Mouse (Mus musculus) hindbrain, postnatal 0 days (tissue): ENCODE measurements around the gene Rsl24d1. TPM values are rescaled to one million over a fixed set of nuclear protein-coding genes. Genes with fewer than 3 reads are reported as not detected.
"Not testable (repeated sequence)": the region's sequence is repeated elsewhere in the genome, so short reads cannot be mapped to it uniquely, and the experiment has no call there.

Source experiments
- ATAC-seq: fragments of 200-750 bp; cut with Nextera tagmentation; 2 replicates; pipeline ENCODE4 v1.8.0; 2017; ENCODE audit warnings: mild to moderate bottlenecking, moderate TSS enrichment, moderate library complexity
- DNase-seq: peaks from one replicate; pipeline ENCODE4 v3.0.0-alpha.2; 2015; ENCODE audit warnings: low spot score
- H3K27ac ChIP-seq: fragments of 300-500 bp; sonication (generic); 2 replicates; pipeline ENCODE4 v1.5.1; 2014; ENCODE audit warnings: mild to moderate bottlenecking
- H3K27me3 ChIP-seq: fragments of 300-500 bp; sonication (generic); 2 replicates; pipeline ENCODE4 v1.6.1; 2014; ENCODE audit warnings: low read length, mixed read lengths; ENCODE audit not compliant: insufficient read depth
- H3K36me3 ChIP-seq: fragments of 300-500 bp; sonication (generic); 2 replicates; pipeline ENCODE4 v1.6.1; 2014; ENCODE audit warnings: low read length, mixed read lengths; ENCODE audit not compliant: insufficient read depth
- H3K4me1 ChIP-seq: fragments of 300-500 bp; sonication (generic); 2 replicates; pipeline ENCODE4 v1.6.1; 2014; ENCODE audit warnings: antibody characterized with exemption, low read length, mixed read lengths; ENCODE audit not compliant: insufficient read depth
- H3K4me2 ChIP-seq: fragments of 300-500 bp; sonication (generic); 2 replicates; pipeline ENCODE4 v1.6.1; 2014; ENCODE audit warnings: low read depth, mild to moderate bottlenecking, low read length, moderate library complexity, mixed read lengths
- H3K4me3 ChIP-seq: fragments of 300-500 bp; sonication (generic); 2 replicates; pipeline ENCODE4 v1.5.1; 2014; ENCODE audit warnings: low read length
- H3K9ac ChIP-seq: fragments of 300-500 bp; sonication (generic); replicated peaks from 2 replicates; pipeline ENCODE4 v1.6.1; 2014; ENCODE audit warnings: mild to moderate bottlenecking, low read length, moderate library complexity, mixed read lengths
- H3K9me3 ChIP-seq: fragments of 300-500 bp; sonication (generic); 2 replicates; pipeline ENCODE4 v1.6.1; 2016; ENCODE audit warnings: low read length, mixed read lengths
- CTCF ChIP-seq: IDR thresholded peaks from 2 replicates; pipeline ENCODE4 v1.5.1; 2016; ENCODE audit warnings: antibody characterized with exemption, control low read depth, low read depth
- WGBS: fragments of 180-500 bp; shearing (Covaris S2); extraction: QIAGEN DNeasy Blood & Tissue Kit; methylation state at CpG from one replicate; pipeline ENCODE4 v1.1.7; 2014; 5-methylcytosine and 5-hydroxymethylcytosine counted together
- polyA plus RNA-seq: library from polyadenylated mRNA; unstranded; fragments of >200 nt; fragmentation: Nextera tagmentation; extraction: Ambion mirVana; gene quantifications from 2 replicates; pipeline ENCODE4 v1.2.1, GENCODE M21; 2015
- total RNA-seq: library from RNA; depleted of rRNA; stranded (reverse); fragments of >200 nt; gene quantifications from 2 replicates; pipeline ENCODE4 v1.2.3, GENCODE M21; 2014

Rsl24d1 gene
- total and polyA plus RNA-seq, 2 experiments from 2014 or later = 54.1 to 102 TPM

DNA sequence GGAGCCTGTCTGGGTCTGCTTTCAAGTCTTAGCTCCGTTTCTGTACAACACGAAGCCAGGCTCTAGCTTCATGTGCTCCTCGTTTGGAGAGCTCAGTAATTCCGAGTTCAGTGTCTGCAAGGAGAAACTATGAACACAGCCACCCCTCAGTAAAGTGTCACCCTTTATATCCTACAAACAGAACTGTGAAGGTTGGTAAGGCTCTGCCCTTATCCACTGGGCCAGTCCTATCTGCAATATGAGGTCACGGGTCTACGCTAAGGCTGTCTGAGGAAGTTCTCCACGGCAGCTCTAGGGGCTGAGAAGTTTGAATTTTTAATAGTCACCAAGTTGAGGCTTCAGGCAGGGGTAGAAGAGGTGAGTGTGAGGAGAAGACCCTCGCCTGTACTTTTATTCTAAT lies 40.8 kb upstream of the Rsl24d1 start:
- Histone ChIP-seq H3K27ac (no peak overlapping the region), H3K4me2 (no peak overlapping the region), H3K9me3 (0 out of 2 replicates have a peak, but pooled peaks cover 2% of the 10 kb centered on the region), H3K4me3 (no peak overlapping the region), H3K4me1 (no peaks in the 10 kb centered on the region), H3K9ac (no peak overlapping the region), H3K36me3 (no peaks in the 10 kb centered on the region), H3K27me3 (no peaks in the 10 kb centered on the region)
- TF ChIP-seq CTCF = no peak
- no peak for DNase-seq
- ATAC-seq = no peak
- WGBS = 85% methylated on average over 8 of the region's 8 CpGs

DNA sequence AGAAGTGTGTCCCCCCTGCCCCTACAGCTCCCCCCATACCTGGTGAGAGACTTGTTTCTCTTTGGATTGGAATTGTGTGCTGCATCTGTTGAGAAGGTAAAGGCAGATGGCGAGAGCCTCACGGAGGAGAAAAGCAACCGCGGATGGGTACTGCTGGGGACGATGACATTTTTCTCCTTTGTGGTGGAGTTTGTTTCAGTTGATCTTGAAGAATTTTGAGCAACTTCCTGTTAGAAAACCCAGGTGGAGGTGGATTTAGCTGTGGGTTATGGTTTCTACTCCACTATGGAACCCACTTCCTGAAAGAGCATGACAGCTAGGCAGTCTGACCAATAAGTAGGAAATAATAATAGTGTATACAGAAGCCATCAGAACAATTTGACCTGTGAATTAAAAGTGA lies 40.1 kb upstream of the Rsl24d1 start:
- no peak overlapping the region for H3K27ac ChIP-seq
- TF ChIP-seq CTCF = no peak
- H3K4me3 ChIP-seq = no peak overlapping the region
- no peak for ATAC-seq
- no peaks in the 10 kb centered on the region for H3K4me1 ChIP-seq
- no peak overlapping the region for H3K9ac ChIP-seq
- DNase-seq = no peak
- 0 out of 2 replicates have a peak, but pooled peaks cover 2% of the 10 kb centered on the region for H3K9me3 ChIP-seq
- no peaks in the 10 kb centered on the region for H3K36me3 ChIP-seq
- 92% methylated on average over 5 of the region's 5 CpGs for WGBS
- H3K27me3 ChIP-seq = no peaks in the 10 kb centered on the region
- no peak overlapping the region for H3K4me2 ChIP-seq

DNA sequence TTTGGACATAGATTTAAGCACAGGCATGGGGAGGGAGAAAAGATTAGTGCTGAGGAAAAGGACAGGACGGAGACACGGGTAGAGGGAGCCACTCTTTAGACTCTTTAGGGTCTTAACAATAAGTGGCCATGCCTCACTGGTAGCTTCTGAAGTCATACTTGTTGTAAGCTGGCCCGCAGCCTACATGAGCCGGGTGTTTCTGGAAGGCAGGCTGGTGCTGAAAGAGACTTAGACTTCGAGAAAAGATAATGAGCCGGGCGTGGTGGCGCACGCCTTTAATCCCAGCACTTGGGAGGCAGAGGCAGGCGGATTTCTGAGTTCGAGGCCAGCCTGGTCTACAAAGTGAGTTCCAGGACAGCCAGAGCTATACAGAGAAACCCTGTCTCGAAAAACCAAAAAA lies 33.9 kb upstream of the Rsl24d1 start:
- not testable (repeated sequence) for H3K4me1 ChIP-seq, H3K4me2 ChIP-seq, DNase-seq, H3K36me3 ChIP-seq, H3K27me3 ChIP-seq, H3K9ac ChIP-seq, H3K4me3 ChIP-seq, ATAC-seq, H3K27ac ChIP-seq, H3K9me3 ChIP-seq
- WGBS = 87% methylated on average over 10 of the region's 12 CpGs

DNA sequence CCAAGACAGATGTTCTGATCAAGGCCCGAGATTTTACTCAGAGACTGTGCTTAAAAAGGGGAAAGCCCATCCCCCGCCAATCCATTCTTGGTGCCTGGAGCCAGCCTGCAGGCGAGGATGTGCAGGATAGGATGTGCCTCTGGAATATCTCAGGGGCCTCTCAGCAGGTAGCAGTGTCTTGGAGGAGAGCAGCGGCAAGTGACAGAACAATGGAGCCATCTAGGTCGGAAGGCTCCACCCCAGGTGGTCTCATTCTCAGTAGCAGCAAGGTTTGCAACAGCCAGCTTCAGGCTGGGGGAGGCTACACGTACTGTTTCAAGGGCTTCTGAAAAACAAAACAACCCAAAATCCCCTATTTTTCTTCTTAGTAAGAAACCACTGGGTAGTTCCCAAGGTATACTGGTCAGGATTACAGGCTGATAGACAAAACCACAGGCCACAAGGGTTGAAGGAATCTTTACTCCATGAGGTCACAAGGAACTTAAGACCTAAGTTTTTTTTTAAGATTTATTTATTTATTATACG lies 33.4 kb upstream of the Rsl24d1 start:
- 35% methylated on average over 7 of the region's 7 CpGs for WGBS
- ATAC-seq = no peak

DNA sequence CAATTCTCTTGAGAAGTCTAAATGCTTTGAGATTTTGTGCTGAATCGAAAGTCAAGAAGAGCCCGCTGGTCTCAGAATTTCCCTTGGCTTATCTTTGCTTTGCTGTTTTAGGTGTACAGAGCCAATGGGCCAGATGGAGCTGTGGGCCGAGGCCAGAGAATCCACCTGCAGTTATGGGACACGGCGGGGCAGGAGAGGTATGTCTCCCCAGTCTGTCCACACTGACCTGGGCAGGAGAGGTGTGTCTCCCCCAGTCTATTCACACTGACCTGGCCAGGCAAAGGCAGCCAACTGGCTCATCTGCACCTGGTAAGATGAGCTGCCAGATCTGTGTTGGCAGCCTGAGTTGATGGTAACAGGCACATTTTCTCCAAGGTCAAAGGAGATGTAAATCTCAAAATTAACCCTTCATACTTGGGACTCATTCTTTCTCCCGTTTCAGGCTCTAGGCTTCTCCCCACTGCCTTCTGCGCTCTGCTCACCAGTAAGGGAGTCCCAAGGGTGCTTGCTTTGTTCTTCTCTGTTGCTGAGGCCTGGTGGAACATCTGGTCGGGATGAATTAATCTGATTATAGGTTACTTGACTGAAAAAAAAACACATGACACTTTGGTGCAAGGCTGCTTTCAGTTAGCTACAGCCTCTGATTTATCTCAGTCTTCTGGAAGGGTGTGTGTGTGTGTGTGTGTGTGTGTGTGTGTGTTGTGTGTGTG lies 30.8 kb upstream of the Rsl24d1 start:
- WGBS = 68% methylated on average over 8 of the region's 8 CpGs

More for the DNA sequence above, 33.4 kb upstream of the Rsl24d1 start:
- Histone ChIP-seq H3K4me3 (no peak overlapping the region), H3K9ac (no peak overlapping the region), H3K9me3 (no peaks in the 10 kb centered on the region), H3K4me2 (no peak overlapping the region), H3K27me3 (no peaks in the 10 kb centered on the region), H3K36me3 (no peaks in the 10 kb centered on the region), H3K27ac (no peak overlapping the region), H3K4me1 (no peaks in the 10 kb centered on the region)
- DNase-seq = no peak
- TF ChIP-seq CTCF = no peak

DNA sequence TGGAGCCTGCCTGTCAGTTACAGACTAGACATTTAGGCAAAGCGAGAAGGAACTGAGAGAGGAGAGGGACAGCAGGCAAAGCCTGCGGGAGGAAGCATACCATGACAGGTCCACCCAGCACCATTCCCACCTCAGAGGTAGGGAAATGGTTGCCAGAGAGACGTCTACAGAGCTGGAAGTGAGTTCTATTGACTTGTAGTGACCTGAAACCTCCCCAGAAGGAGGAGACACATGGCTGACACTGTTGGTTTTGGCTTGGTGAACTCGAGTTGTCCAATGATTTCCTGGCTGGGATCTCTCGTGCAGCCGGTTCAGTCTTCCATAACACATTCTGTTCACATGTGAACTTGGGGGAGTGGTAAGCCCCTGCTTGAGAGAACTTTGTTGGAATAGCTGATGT lies 29.3 kb upstream of the Rsl24d1 start:
- ATAC-seq (no peak), DNase-seq (no peak)
- no peak overlapping the region for H3K27ac ChIP-seq
- 68% methylated on average over 6 of the region's 6 CpGs for WGBS
- H3K36me3 ChIP-seq = no peaks in the 10 kb centered on the region
- no peaks in the 10 kb centered on the region for H3K27me3 ChIP-seq
- H3K9me3 ChIP-seq = no peaks in the 10 kb centered on the region
- H3K4me3 ChIP-seq = no peak overlapping the region
- H3K4me1 ChIP-seq = no peaks in the 10 kb centered on the region
- no peak overlapping the region for H3K9ac ChIP-seq
- no peak for TF ChIP-seq CTCF
- no peak overlapping the region for H3K4me2 ChIP-seq

More for the DNA sequence above, 30.8 kb upstream of the Rsl24d1 start:
- H3K4me1 ChIP-seq = no peaks in the 10 kb centered on the region
- TF ChIP-seq CTCF = no peak
- no peak overlapping the region for H3K4me3 ChIP-seq
- no peaks in the 10 kb centered on the region for H3K36me3 ChIP-seq
- H3K9ac ChIP-seq = no peak overlapping the region
- H3K9me3 ChIP-seq = no peaks in the 10 kb centered on the region
- no peak for ATAC-seq
- no peak overlapping the region for H3K4me2 ChIP-seq
- no peak for DNase-seq
- H3K27me3 ChIP-seq = no peaks in the 10 kb centered on the region
- H3K27ac ChIP-seq = no peak overlapping the region

DNA sequence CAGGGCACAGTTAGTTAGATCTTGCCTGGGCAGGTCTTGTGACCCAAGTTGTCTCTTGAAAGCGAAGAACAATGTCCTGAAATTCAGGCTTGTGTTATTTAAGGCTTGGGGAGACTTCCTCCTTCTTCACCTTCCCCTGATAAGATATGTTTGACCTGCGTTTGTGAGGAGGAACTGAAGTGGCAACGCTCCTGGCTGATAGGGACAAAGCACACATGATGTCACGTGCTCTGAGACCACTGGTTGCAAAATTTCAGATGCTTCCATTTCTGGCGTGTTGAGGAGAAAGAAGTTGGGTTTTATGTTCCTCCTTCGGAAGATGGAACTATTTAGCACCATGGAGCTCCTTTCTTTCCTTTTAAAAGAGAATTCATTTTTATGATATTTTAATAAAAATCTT lies 27.4 kb upstream of the Rsl24d1 start:
- ATAC-seq (no peak), DNase-seq (no peak)
- no peak for TF ChIP-seq CTCF
- WGBS = 91% methylated on average over 6 of the region's 6 CpGs
- no peaks in the 10 kb centered on the region for H3K36me3 ChIP-seq
- H3K27ac ChIP-seq = no peak overlapping the region
- no peaks in the 10 kb centered on the region for H3K9me3 ChIP-seq
- no peak overlapping the region for H3K4me3 ChIP-seq
- H3K27me3 ChIP-seq = no peaks in the 10 kb centered on the region
- H3K9ac ChIP-seq = no peak overlapping the region
- H3K4me2 ChIP-seq = no peak overlapping the region
- H3K4me1 ChIP-seq = no peaks in the 10 kb centered on the region
